Mouse (Mus musculus): ENCODE data around the gene Lamtor2.

The Lamtor2 gene

GRCm38 (mm10) chr3:88567892-88568291 is 15.0 kb upstream of the Lamtor2 start:
- peak; percentile 48 for DNase-seq

- DNase-seq = no peak
Measured at GRCm38 (mm10) chr3:88566536-88567061, 13.7 kb upstream of the Lamtor2 start.

- no peak for DNase-seq
Measured at GRCm38 (mm10) chr3:88566116-88566515, 13.2 kb upstream of the Lamtor2 start.

- DNase-seq = no peak
Measured at GRCm38 (mm10) chr3:88563966-88564365, 11.1 kb upstream of the Lamtor2 start.

GRCm38 (mm10) chr3:88563442-88563841 is 10.6 kb upstream of the Lamtor2 start:
- DNase-seq = no peak

- no peak for DNase-seq
Measured at GRCm38 (mm10) chr3:88561989-88562388, 9.1 kb upstream of the Lamtor2 start.

- DNase-seq = no peak
Measured at GRCm38 (mm10) chr3:88559596-88559995, 6.7 kb upstream of the Lamtor2 start.

GRCm38 (mm10) chr3:88556616-88557015 is 3.7 kb upstream of the Lamtor2 start:
- DNase-seq = no peak

GRCm38 (mm10) chr3:88555731-88556130 is 2.9 kb upstream of the Lamtor2 start:
- DNase-seq = no peak

- no peak for DNase-seq
Measured at GRCm38 (mm10) chr3:88555069-88555605, 2.3 kb upstream of the Lamtor2 start.

- DNase-seq = peak; percentile 57
Measured at GRCm38 (mm10) chr3:88553880-88554586, 1.2 kb upstream of the Lamtor2 start.

GRCm38 (mm10) chr3:88553525-88553879 is 628 bp upstream of the Lamtor2 start, which contains the start of gene Ubqln4:
Gene Ubqln4, plus strand, starts transcription at chr3:88553758.
- peak; percentile 93 for DNase-seq

- DNase-seq = no peak
Measured at GRCm38 (mm10) chr3:88552082-88552645, 710 bp downstream of the Lamtor2 start.

- DNase-seq = no peak
Measured at GRCm38 (mm10) chr3:88551586-88551985, 1.3 kb downstream of the Lamtor2 start.

GRCm38 (mm10) chr3:88548180-88548917 is 4.5 kb downstream of the Lamtor2 start, which contains the start of gene Rab25:
Gene Rab25, minus strand, starts transcription at chr3:88548300.
- DNase-seq = peak; percentile 90

- no peak for DNase-seq
Measured at GRCm38 (mm10) chr3:88546674-88547418, 6.0 kb downstream of the Lamtor2 start.

- no peak for DNase-seq
Measured at GRCm38 (mm10) chr3:88544955-88545591, 7.8 kb downstream of the Lamtor2 start.

GRCm38 (mm10) chr3:88544514-88544913 is 8.4 kb downstream of the Lamtor2 start:
- peak; percentile 60 for DNase-seq

GRCm38 (mm10) chr3:88543651-88544410 is 9.0 kb downstream of the Lamtor2 start:
- DNase-seq = no peak

- no peak for DNase-seq
Measured at GRCm38 (mm10) chr3:88543174-88543573, 9.7 kb downstream of the Lamtor2 start.

GRCm38 (mm10) chr3:88542486-88542885 is 10.4 kb downstream of the Lamtor2 start:
- DNase-seq = no peak

All from lung, postnatal 36 days (tissue).